Mouse (Mus musculus): Measurements from ENCODE around the gene Exoc5. TPM values are rescaled to one million over a fixed set of nuclear protein-coding genes. Genes with fewer than 3 reads are reported as not detected.

Gene Exoc5
- polyA plus RNA-seq, 1 experiment from 2014 or later, result 87.3 TPM

- H3K27ac ChIP-seq, result no peak overlapping the region
- no peak overlapping the region for H3K4me2 ChIP-seq (replicated peaks)
- no peaks in the 10 kb centered on the region for H3K36me3 ChIP-seq
- 87% methylated on average over 3 of the region's 3 CpGs for WGBS
- no peaks in the 10 kb centered on the region for H3K9me3 ChIP-seq (replicated peaks)
- no peak overlapping the region for H3K9ac ChIP-seq
- H3K4me1 ChIP-seq, result peaks cover 3% of the 10 kb centered on the region; the same call in 1 of the 2 replicates
- ATAC-seq (ENCODE audit: low FRiP score), result no peak
- no peak overlapping the region for H3K4me3 ChIP-seq
- no peaks in the 10 kb centered on the region for H3K27me3 ChIP-seq
These were observed 72.6 kb downstream of the Exoc5 start for GRCm38 (mm10) chr14:48993861-48994260.

GRCm38 (mm10) chr14:48992070-48992580 is 74.3 kb downstream of the Exoc5 start:
- WGBS, result 22% methylated on average over 3 of the region's 3 CpGs

GRCm38 (mm10) chr14:48991144-48991522 is 75.3 kb downstream of the Exoc5 start:
- H3K4me3 ChIP-seq, result no peak overlapping the region
- ATAC-seq (ENCODE audit: low FRiP score), result no peak; the same call in 1 of the 2 replicates
- H3K4me1 ChIP-seq, result peaks cover 3% of the 10 kb centered on the region; the same call in 1 of the 2 replicates
- 1% methylated on average over 7 of the region's 7 CpGs for WGBS
- no peaks in the 10 kb centered on the region for H3K9me3 ChIP-seq (replicated peaks)
- H3K27ac ChIP-seq, result no peak overlapping the region
- no peaks in the 10 kb centered on the region for H3K36me3 ChIP-seq
- H3K9ac ChIP-seq, result no peak overlapping the region
- peak overlapping the region; percentile 40 for H3K4me2 ChIP-seq (replicated peaks)
- no peaks in the 10 kb centered on the region for H3K27me3 ChIP-seq

More at GRCm38 (mm10) chr14:48992070-48992580, 74.3 kb downstream of the Exoc5 start:
- Histone ChIP-seq H3K9me3 (replicated peaks) (no peaks in the 10 kb centered on the region), H3K4me1 (peaks cover 3% of the 10 kb centered on the region; the same call in 1 of the 2 replicates), H3K9ac (no peak overlapping the region), H3K36me3 (no peaks in the 10 kb centered on the region), H3K27me3 (no peaks in the 10 kb centered on the region), H3K27ac (no peak overlapping the region), H3K4me2 (replicated peaks) (no peak overlapping the region), H3K4me3 (no peak overlapping the region)
- ATAC-seq (ENCODE audit: low FRiP score), result 0 out of 2 replicates have a peak, but pooled peaks have one; percentile 62

- no peaks in the 10 kb centered on the region for H3K36me3 ChIP-seq
- 16% methylated on average over 17 of the region's 17 CpGs for WGBS
- no peak overlapping the region for H3K4me3 ChIP-seq
- ATAC-seq (ENCODE audit: low FRiP score), result peak; percentile 88
- no peaks in the 10 kb centered on the region for H3K9me3 ChIP-seq (replicated peaks)
- peak overlapping the region; percentile 40 for H3K4me2 ChIP-seq (replicated peaks)
- peaks cover 3% of the 10 kb centered on the region; the same call in 1 of the 2 replicates for H3K4me1 ChIP-seq
- H3K9ac ChIP-seq, result no peak overlapping the region
- H3K27ac ChIP-seq, result no peak overlapping the region
- no peaks in the 10 kb centered on the region for H3K27me3 ChIP-seq
These were observed 75.8 kb downstream of the Exoc5 start for GRCm38 (mm10) chr14:48990471-48991143.

GRCm38 (mm10) chr14:48989831-48990230 is 76.6 kb downstream of the Exoc5 start:
- Histone ChIP-seq H3K27me3 (no peaks in the 10 kb centered on the region), H3K27ac (no peak overlapping the region), H3K9ac (no peak overlapping the region), H3K36me3 (no peaks in the 10 kb centered on the region), H3K4me2 (replicated peaks) (no peak overlapping the region), H3K4me1 (peaks cover 3% of the 10 kb centered on the region; the same call in 1 of the 2 replicates), H3K9me3 (replicated peaks) (no peaks in the 10 kb centered on the region), H3K4me3 (no peak overlapping the region)
- no peak for ATAC-seq (ENCODE audit: low FRiP score)
- 64% methylated on average over 8 of the region's 8 CpGs for WGBS

- no peak overlapping the region for H3K27ac ChIP-seq
- ATAC-seq (ENCODE audit: low FRiP score), result no peak
- peaks cover 3% of the 10 kb centered on the region; the same call in 1 of the 2 replicates for H3K4me1 ChIP-seq
- no peak overlapping the region for H3K9ac ChIP-seq
- H3K4me2 ChIP-seq (replicated peaks), result no peak overlapping the region
- no peaks in the 10 kb centered on the region for H3K9me3 ChIP-seq (replicated peaks)
- WGBS, result 76% methylated on average over 8 of the region's 8 CpGs
- H3K27me3 ChIP-seq, result no peaks in the 10 kb centered on the region
- no peak overlapping the region for H3K4me3 ChIP-seq
- no peaks in the 10 kb centered on the region for H3K36me3 ChIP-seq
These were observed 80.2 kb downstream of the Exoc5 start for GRCm38 (mm10) chr14:48986231-48986630.

- WGBS, result 44% methylated on average over 10 of the region's 10 CpGs
- no peaks in the 10 kb centered on the region for H3K36me3 ChIP-seq
- H3K9me3 ChIP-seq (replicated peaks), result no peaks in the 10 kb centered on the region
- no peak overlapping the region for H3K4me2 ChIP-seq (replicated peaks)
- no peak overlapping the region for H3K4me3 ChIP-seq
- H3K27me3 ChIP-seq, result no peaks in the 10 kb centered on the region
- no peak overlapping the region for H3K27ac ChIP-seq
- peaks cover 3% of the 10 kb centered on the region; the same call in 1 of the 2 replicates for H3K4me1 ChIP-seq
- H3K9ac ChIP-seq, result no peak overlapping the region
- ATAC-seq (ENCODE audit: low FRiP score), result peak; percentile 55; the same call in 1 of the 2 replicates
These were observed 80.8 kb downstream of the Exoc5 start for GRCm38 (mm10) chr14:48985673-48986072.

- H3K9ac ChIP-seq, result no peak overlapping the region
- no peak overlapping the region for H3K4me3 ChIP-seq
- no peaks in the 10 kb centered on the region for H3K4me1 ChIP-seq
- H3K27ac ChIP-seq, result no peak overlapping the region
- no peaks in the 10 kb centered on the region for H3K9me3 ChIP-seq (replicated peaks)
- H3K4me2 ChIP-seq (replicated peaks), result no peak overlapping the region
- 79% methylated on average over 3 of the region's 3 CpGs for WGBS
- no peaks in the 10 kb centered on the region for H3K27me3 ChIP-seq
- ATAC-seq (ENCODE audit: low FRiP score), result no peak
- no peaks in the 10 kb centered on the region for H3K36me3 ChIP-seq
These were observed 87.5 kb downstream of the Exoc5 start for GRCm38 (mm10) chr14:48978971-48979388.

- 94% methylated on average over 2 of the region's 2 CpGs for WGBS
These were observed 94.9 kb downstream of the Exoc5 start for GRCm38 (mm10) chr14:48971546-48971945.

GRCm38 (mm10) chr14:48968670-48969069 is 97.8 kb downstream of the Exoc5 start:
- Histone ChIP-seq H3K27ac (no peak overlapping the region), H3K36me3 (no peaks in the 10 kb centered on the region), H3K4me2 (replicated peaks) (no peak overlapping the region), H3K9ac (no peak overlapping the region), H3K27me3 (no peaks in the 10 kb centered on the region), H3K9me3 (replicated peaks) (no peaks in the 10 kb centered on the region), H3K4me3 (no peak overlapping the region), H3K4me1 (no peaks in the 10 kb centered on the region)
- WGBS, result 88% methylated on average over 9 of the region's 9 CpGs
- no peak for ATAC-seq (ENCODE audit: low FRiP score)

More at GRCm38 (mm10) chr14:48971546-48971945, 94.9 kb downstream of the Exoc5 start:
- H3K4me3 ChIP-seq, result no peak overlapping the region
- H3K4me2 ChIP-seq (replicated peaks), result no peak overlapping the region
- H3K9ac ChIP-seq, result no peak overlapping the region
- no peaks in the 10 kb centered on the region for H3K9me3 ChIP-seq (replicated peaks)
- H3K36me3 ChIP-seq, result no peaks in the 10 kb centered on the region
- no peak overlapping the region for H3K27ac ChIP-seq
- no peaks in the 10 kb centered on the region for H3K27me3 ChIP-seq
- ATAC-seq (ENCODE audit: low FRiP score), result no peak
- H3K4me1 ChIP-seq, result no peaks in the 10 kb centered on the region
